Mouse (Mus musculus) urinary bladder, postnatal 25 days (tissue): ENCODE results near the gene Pigq.

Source experiments
- DNase-seq: peaks from one replicate; pipeline ENCODE4 v3.0.0; 2022; ENCODE audit warnings: low spot score

The Pigq gene

DNA sequence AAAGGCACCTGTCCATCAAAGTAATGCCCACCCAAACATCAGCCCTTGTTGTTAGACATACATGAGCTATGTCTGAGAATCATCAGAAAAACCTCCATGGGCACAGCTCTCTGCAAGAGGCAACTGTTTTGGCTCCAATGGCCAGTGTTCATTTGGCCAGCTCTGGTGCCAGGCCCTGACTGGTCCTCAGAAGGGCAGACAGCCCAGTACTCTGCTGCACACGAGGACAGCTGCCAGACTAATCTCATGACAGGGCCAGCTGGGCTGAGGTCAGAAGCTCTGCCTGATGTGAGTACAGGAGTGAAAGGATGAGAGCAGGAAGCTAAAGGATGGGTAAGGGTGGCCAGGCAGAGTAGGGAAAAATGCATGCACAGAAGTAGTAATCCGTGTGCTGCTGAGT, 19.4 kb downstream of the Pigq start:
- DNase-seq = no peak

DNA sequence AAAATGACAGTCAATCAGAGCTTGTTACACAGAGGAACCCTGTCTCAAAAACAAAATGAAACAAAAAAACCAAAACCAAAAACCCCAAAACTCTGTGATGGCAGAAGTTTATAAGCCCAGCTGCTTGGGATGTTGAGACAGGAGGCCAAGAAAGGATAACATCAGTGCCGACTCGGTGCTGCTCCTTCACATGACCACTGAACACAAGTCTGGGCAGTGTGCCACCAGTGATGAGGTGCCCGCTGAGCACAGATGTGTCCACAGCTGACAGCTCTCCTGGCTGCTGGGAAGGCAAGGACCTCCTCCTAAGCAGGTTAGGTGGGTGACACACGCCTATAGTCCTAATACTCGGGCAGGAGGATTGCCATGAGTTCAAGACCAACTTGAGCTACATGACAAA, 22.6 kb downstream of the Pigq start:
- no peak for DNase-seq

DNA sequence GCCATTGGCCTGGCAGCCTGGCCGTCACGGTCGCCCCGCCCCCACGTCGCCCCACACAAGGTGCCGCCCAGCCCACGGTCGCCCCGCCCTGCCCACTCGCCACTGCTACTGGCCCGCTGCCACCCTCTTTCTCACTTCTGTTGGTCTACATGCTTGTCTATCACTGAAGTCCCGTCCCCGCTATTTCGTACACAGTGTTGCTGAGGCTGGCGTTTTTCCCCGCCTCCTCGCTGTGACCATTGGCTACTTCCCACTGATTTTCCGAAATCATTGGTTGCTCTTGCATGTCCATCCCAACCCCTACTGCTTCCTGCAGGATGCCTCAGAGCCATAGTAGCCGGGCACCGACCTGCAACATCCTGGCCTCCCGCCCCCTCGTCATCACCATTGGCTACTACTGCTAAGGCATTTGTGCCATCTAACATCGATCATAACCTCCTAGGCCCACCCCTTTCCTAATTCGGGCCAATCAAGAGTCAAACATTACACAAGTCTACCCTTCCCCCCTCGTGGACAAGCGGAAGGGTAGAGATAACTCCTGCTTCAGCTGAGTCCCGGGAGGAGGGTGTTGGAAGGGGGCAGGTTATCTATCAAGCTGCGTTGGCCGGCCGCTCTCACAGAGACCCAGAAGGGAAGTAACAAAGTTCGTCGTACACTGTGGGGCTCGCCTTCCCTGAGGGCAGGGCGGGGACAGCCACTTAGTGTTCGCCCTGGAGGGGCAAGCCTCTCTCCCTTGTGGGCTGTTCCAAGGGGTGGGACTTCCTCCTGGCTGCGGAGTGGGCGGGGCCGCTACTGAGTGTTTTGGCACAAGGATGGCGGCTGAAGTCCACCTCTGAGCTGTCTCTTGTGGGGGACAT, 24.7 kb downstream of the Pigq start:
- peak; percentile 100 for DNase-seq

DNA sequence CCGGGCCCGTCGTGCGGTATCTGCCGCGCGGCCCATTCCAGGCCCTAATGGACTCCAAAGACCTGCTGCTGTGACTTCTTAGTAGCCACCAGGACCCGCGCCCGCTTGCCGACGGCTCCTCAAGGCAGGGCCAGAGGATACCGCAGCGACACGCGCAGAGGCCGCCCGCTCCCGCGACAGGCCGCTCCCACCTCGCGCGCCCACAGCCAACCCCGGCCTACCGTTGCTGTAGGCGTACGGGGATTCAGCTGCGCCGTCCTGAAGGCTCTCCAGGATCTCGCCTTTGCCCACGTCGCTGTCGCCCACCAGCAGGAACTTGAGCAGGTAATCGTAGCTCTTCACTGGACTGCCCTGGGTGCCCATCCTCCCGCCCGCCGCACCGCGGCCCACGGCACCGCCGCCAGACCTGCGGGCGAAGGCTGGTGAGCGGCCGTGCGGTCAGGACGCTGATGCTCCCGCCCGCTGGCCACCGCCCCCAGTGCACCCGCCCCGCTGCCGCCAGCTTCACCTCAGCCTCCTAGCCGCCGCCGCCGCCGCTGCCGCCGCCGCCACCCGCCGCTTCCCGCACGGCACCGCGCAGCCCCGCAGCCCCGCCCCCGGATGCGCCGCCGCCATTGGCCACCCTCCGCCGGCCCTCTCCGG, 25.5 kb downstream of the Pigq start, which contains the start of gene Rab40c:
Gene Rab40c (minus strand): TSS at position 584 of the 642 bp plus-strand sequence.
- DNase-seq = peak; percentile 23

DNA sequence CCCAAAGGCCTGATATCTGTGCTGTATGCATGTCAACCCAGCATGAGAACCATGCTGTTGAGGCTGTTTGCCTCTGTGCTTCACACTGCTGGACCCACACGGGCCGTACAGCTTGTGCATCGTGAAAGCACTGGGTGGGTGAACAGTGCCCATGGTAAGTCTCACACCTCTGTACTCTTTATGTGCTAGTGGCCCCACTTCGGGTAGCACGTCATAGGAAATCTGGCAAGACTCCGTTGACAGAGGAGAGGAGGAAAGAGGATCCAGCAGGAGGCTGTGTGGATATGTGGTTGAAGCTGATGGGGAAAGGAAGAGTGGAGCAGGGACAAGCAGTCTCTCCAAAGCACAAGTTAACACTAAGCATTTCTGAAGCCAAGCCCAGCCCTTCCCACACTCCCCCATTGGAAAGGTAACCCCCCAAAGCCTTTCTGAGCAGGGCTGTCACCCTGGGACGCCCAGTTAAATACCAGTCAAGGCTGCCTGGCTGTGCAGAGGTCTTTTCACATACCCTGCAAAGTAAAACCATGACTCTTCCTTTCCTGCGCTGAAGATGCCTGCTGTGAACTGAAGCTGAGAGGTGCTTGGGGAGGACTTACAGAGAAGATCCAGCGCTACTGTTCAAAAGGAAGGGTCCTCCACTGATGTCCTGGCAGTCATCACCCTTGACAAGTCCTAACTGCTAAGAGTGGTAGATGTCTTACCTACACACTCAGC, 26.5 kb downstream of the Pigq start:
- no peak for DNase-seq

DNA sequence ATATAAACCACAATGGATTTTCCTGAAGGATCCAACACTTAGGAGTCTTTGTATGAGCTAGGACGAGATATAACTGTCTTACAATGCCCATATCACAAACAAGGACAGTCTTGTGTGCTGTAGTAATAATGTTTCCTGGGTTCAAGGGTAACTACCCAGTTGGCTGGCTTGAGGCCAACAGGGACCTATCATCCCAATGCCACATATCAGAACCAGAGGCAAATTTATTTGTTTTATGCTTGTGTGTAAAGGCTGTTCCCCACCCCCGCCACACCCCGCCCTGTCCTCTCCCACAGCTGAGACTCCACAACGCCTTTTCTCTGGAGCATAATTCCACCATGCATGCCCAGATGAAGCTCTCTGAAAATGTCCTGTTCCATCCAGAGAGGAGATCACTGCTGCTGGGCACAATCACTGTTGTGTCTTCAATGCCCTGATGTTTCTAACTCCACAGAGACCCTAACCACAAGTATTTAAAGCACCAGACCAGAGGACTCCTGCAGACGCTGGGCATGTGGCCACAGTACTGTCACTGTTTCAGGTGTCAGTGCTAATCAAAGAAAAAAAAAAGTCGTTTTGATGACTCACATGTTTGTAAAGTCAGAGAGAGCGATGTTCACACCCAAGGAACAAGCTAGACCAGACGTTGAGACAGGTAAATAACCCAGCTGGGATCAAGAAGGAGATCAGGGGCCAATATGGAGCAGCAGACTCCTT, 27.6 kb downstream of the Pigq start:
- DNase-seq = no peak

DNA sequence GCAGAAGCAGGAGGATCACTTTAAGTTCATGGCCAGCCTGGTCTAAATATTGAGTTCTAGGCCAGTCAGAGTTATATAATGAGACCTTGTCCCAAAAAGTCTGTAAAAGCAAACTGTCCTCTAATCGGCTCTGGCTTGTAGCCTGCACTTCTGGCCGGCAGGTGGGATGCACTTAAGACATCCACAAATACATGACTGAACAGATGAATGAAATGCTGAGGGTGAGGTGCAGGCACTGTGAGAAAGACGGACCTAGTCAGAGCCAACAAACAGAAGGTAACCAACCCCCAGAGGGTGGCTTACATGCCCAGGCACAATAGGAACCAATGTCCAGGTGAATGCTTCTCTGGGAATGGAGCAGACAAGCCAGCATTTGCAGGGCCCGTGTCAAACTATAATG, 30.4 kb downstream of the Pigq start:
- no peak for DNase-seq

DNA sequence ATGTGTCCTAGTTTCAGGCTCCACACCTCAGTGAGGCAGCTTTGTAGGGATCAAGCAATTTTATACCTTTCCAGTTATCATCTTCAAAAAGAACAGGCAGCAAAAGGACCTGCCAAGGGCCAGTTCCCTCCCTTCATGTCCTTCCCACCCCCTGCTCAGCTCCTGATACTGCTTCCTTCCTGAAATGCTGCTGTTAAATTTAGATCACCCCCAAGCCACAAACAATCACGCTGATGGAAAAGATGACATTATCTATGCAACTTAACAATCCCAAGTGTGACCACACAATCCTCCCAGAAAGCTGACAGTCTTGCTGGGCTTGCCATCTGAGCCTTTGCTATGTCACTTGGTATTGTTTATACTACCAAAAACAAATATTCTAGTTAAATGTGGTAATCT, 30.9 kb downstream of the Pigq start:
- no peak for DNase-seq

DNA sequence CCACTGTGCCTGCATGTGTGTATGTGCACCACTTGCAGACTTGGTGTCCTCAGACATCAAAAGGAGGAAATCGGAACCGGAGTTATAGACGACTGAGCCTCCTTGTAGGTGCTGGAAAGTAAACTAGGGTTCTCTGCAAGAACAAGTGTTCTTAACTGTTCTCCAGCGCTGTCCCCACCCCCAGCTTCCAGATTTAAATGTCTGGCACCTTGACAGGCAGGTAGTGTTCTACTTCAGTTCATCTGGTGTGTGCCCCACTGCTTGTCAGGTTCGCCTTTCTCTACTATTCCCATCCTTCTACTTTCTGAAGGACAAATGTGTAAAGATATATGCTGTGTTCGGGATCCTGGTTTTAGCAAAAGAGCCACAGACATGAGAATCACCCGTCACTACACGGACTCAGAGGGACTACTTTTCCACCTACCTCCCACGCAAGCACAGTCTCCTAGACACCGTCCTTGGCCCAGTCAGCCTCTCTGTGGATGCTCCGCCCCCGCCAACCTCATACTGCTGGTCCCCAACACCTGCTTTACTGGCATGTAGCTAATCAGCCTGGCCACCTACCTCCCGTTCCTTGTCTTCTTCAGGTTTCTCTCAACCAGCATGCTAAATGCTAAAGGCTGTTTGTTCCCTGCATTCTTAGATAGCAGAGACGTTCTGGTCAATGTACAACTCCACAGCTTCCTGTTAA, 31.4 kb downstream of the Pigq start:
- no peak for DNase-seq

DNA sequence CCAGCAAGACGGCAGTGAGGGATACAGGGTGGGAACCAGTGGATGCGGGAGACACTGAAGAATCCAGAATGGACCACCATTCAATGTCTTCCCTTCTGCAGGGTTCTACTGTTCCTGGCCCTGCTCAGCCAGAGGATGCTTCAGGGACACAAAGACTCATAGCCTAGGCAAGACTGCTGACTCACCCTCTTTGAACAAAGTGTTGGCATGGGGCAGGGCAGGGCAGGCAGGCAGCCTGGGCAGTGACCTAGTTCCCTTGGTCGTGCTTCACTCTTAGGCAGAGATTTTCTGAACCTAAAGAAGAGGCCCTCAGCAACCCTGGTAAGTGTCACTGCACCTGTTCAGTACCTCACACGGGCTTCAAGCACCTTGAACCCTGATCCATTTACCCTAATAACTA, 32.9 kb downstream of the Pigq start:
- DNase-seq = no peak

DNA sequence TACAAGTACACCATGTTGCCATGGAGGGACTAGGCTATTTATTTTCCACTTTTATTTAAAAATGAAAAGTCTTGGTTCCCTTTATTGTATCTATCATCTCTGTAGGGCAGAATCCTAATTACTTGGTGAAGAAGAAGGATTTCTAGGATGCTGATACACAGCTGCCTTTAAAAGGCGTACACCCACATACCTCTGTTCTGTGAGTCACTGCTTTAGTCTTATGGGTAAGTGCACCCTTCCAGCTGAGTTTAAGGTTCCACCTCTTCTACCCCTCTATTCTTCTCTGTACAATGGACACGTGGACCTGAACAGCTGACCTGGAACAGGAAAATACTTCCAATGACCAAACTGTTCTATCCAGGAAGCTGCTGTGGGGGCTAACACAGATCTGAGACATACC, 37.1 kb downstream of the Pigq start:
- no peak for DNase-seq

DNA sequence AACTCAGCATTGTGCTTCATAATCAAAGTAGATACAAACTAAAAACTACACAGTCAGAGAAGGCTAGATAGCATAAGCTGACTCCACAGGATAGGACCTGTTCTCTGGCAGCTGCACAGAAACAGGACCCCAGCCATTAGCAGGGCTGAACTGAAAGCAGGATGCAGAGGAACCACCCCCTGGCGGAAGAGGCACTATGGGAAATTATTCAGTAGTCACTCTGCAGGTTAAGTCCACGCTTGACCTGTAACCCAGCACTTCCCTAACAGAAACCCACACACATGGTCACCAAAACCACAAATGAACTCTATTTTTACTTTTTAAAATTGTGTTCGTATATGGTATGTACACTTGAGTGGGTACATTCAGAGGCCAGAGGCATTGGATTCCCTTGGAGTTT, 41.7 kb downstream of the Pigq start:
- DNase-seq = no peak

DNA sequence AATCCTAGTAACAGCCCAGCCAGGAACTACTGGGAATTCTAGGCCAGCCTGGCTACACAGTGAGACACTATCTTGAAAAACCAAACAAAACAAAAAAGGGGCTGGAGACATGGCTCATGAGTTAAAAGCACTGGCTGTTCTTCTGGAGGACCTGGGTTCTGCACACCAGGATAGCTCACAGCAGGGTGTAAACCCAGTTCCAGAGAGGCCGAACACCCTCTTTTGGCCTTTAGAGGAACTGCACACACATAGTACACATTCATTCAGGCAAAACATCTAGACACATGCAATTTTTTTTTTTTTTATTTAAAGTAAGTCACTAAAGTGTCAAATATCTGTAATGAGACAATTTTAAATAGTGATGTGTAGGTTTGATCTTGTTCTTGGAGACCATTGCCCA, 44.5 kb downstream of the Pigq start:
- no peak for DNase-seq

DNA sequence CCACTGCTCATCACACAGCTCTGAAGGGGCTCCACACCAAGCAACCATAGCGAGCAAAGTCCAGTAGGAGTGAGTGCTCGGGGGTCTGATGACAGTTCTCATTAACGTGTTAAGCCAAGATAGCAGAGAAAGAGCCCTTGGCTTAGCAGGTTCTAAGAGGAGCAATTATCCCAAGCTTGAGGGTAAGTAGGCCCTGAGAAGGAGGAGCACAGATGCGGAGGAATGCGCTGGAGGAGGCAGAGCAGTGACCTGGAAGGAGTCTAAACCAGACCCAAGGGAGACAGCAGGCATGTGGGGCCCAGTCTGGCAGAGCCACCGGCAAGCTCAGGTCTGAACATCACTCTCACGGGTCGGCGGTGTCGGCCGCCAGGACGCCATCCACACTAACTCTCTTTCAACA, 48.8 kb downstream of the Pigq start:
- no peak for DNase-seq

DNA sequence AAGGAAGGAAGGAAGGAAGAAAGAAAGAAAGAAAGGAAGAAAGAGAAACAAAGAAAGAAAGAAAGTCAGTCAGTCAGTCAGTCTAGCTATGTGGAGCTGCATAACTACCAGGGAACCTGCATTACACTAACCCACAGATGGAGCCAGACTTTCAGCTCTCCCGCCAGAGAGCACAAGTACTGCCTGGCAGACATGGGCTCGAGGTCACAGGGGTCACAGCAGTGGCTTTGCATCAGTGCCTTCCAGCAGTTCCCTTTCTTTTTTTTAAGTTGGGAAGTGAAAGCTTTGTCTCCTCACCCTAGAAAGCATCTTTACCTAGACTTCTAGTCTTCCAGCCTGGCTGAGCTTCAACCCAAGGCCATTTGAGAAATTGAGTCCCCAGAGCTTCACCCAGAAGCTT, 49.3 kb downstream of the Pigq start:
- no peak for DNase-seq

DNA sequence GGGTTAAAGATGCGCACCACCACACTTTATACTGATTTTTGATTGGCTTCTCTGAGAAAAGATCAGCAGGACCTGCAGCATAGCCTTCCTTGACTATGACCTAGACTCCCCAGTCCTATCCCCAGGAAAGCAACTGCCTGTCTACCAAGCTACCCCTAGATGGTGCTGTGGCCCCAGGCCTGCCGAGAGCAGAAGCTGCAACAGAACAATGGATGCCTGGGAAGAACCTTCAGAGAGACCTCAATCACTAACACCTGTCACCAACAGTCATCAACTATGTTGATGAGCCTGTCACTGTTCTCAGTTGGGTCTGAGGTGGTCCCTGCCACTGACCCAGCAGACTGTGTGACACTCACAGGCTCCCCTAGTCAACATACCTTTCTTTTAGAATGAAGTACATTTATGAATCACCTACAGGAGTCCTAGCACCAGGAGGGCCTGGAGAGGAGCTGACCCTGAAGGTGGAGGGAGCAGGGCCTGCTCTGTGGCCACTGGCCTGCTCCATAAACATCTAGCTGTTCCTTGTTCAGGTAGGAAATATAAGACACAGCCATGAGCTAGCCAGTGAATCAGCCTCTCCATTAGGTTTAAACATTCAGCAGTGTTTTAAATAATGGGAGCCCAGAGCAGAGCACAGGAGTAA, 50.6 kb downstream of the Pigq start:
- peak; percentile 53 for DNase-seq

DNA sequence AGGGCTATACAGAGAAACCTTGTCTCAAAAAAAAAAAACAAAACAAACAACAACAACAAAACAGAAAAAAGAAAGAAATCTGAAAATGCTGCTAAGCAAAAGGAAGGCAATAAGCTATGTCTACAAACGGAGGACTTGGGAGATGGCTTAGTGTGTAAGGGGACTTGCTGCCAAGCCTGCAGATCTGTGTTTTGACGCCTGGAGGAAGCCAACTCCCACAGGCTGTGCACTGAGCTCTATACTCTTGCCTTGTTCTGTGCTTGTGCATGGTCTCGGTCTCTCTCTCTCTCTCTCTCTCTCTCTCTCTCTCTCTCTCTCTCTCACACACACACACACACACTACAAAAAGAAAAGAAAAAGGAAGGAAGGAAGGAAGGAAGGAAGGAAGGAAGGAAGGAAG, 55.9 kb downstream of the Pigq start:
- DNase-seq = no peak

DNA sequence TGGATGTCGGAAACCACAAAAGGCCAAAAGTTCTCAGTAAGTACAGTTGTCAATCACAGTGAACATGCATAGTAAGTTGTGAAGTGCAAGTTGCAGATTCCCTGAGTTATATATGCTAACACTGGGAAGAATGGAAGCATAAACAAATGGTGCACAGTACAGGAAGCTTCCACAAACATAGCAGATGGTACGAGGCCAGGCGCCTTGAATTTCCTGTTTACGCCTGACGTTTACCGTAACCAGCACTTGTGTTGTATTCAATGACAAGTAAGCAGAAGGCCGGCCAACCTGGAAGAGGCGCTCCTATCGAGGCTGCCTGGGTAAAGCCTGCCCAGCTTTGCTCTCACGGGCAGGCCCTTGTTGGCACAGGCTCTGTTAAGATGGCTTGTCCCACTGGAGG, 57.3 kb downstream of the Pigq start:
- no peak for DNase-seq

DNA sequence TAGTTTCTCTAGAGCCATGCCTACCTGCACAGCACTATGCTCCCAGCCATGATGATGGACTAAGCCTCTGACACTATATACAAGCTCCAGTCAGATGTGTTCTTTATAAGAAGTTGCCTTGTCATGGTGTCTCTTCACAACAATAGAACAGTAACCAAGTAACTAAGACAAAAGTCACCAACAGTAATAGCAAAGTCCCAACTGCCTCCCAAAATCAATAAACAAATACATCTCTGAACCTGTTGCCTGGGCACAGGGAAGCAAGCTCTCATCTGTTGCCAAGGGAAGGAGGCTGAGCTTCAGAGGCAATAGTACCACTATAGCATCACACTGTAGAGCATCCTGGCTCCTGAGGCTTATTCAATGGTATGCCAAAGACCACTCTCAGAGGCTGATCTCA, 57.9 kb downstream of the Pigq start:
- DNase-seq = no peak

DNA sequence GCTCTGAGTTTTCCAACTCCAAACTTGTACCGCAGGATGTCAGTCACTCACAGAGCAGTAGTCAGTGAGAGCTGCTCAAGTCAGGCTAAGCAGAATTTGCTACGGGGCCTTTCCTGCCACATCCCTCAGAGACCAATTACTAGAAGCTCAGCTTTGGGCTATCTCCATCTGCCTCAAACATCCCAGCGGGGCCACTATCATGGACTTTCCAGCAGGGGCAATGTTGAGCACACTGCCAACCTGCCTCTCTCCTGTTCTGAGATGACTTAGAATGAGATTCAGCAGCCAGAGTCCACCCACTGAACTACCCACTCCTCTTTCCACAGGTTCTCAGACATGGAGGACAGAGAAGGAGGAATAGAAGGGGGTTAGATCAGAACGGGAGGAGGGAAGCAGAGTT, 59.1 kb downstream of the Pigq start:
- no peak for DNase-seq

DNA sequence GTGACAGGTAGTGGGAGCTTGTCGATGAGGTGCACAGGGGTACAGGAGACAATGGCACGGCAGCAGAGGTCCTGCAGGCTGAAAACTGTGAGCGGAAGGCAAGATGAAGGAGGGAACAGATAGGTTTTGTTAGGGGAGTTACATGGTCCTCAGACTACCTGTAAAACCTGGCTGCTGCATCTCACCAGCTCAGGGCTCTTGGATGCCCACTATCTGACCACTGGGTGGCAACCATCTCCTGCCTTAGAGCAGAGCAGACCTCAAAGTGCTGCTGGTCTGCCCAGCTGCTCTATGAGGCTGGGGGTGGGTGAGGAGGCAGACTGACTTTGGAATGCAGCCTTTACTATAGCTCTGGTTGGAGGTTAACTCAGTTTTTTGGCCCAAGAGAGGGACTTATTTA, 60.9 kb downstream of the Pigq start:
- DNase-seq = no peak
